In the genomic region with DNA sequence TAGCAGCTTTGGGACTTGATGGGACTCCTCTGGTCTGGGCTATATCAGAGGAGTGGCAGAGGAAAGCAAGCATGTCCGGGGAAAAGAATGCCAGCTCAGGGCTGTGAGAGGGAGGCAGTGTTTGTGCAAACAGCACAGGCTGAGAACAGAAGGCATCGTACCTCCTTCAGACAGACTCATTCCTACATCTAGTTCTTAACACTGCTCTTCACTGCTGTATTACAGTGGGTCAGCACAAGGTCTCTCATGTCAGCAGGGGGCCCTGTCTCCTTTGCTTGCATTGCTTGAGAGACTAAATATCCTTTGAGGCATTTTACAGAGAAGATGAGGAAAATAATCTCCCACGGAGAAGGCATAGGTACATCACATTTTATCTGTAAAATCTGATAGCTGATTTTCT, we compare ENCODE assay signal across 13 mouse cellular contexts.
A peak's percentile ranks its signal among the peaks of the same experiment; 100 is the strongest.
DNase-seq lines count a peak whose midpoint lies in the region; ATAC-seq lines count a peak whose summit lies in the region.
"Had no signal": no experiment of that assay in that cellular context is flagged by ENCODE, and none has a peak within 500 bp of the region (broad histone marks: within the 10 kb centered on the region; RNA-seq: fewer than 3 reads in every experiment).

No protein-coding gene starts in this region.

- no peaks in the 10 kb centered on the region for H3K9me3 ChIP-seq in forebrain, embryonic 15.5 days
- no peaks in the 10 kb centered on the region for H3K9me3 ChIP-seq in forebrain, embryonic 12.5 days
- H3K9me3 ChIP-seq: midbrain, embryonic 12.5 days; stomach, embryonic 15.5 days had no signal

- no peak overlapping the region for H3K9ac ChIP-seq in forebrain, embryonic 15.5 days (replicated peaks)
- H3K9ac ChIP-seq in forebrain, embryonic 12.5 days = no peak overlapping the region
- H3K9ac ChIP-seq: midbrain, embryonic 12.5 days; stomach, embryonic 15.5 days had no signal

- H3K27ac ChIP-seq in forebrain, embryonic 15.5 days (replicated peaks) = no peak overlapping the region
- no peak overlapping the region for H3K27ac ChIP-seq in forebrain, embryonic 12.5 days
- H3K27ac ChIP-seq: midbrain, embryonic 12.5 days; stomach, embryonic 15.5 days had no signal

- H3K27me3 ChIP-seq in forebrain, embryonic 15.5 days = no peaks in the 10 kb centered on the region
- no peaks in the 10 kb centered on the region for H3K27me3 ChIP-seq in forebrain, embryonic 12.5 days
- H3K27me3 ChIP-seq: midbrain, embryonic 12.5 days; stomach, embryonic 15.5 days had no signal

- no peaks in the 10 kb centered on the region for H3K36me3 ChIP-seq in forebrain, embryonic 15.5 days
- no peaks in the 10 kb centered on the region for H3K36me3 ChIP-seq in forebrain, embryonic 12.5 days (replicated peaks)
- H3K36me3 ChIP-seq: midbrain, embryonic 12.5 days; stomach, embryonic 15.5 days had no signal

- ATAC-seq in forebrain, embryonic 15.5 days (replicated peaks) = 0 out of 2 replicates have a peak, but pooled peaks have one; percentile 8
- no peak for ATAC-seq in forebrain, embryonic 12.5 days (ENCODE audit: low FRiP score)

- H3K4me3 ChIP-seq in forebrain, embryonic 15.5 days = no peak overlapping the region
- H3K4me3 ChIP-seq in forebrain, embryonic 12.5 days (replicated peaks) = no peak overlapping the region
- H3K4me3 ChIP-seq: midbrain, embryonic 12.5 days; stomach, embryonic 15.5 days had no signal

- peak; percentile 5 to 16 for DNase-seq in kidney, postnatal 4 days
- no peak for DNase-seq in kidney, postnatal 25 days
- peak; percentile 50 for DNase-seq in 3T3-L1 (ENCODE audit: low read depth, low spot score)
- peak; percentile 5 for DNase-seq in left cerebral cortex, postnatal 4 days
- DNase-seq in thymus, postnatal 36 days = no peak
- DNase-seq in gastrocnemius, adult 8-10 months (ENCODE audit: low spot score in 2 of 2) = no peak
- DNase-seq: B cell, adult 2 months; heart, postnatal 10 days; kidney, adult 9 months had no signal

- 37% methylated on average over 3 of the region's 3 CpGs for WGBS in forebrain, embryonic 15.5 days
- 40% methylated on average over 3 of the region's 3 CpGs for WGBS in forebrain, embryonic 12.5 days

- H3K4me1 ChIP-seq in forebrain, embryonic 15.5 days = no peaks in the 10 kb centered on the region
- H3K4me1 ChIP-seq in forebrain, embryonic 12.5 days = no peaks in the 10 kb centered on the region
- H3K4me1 ChIP-seq: midbrain, embryonic 12.5 days; stomach, embryonic 15.5 days had no signal

- intact Hi-C loops in left cerebral cortex, postnatal 4 days (cut with DNase I) = no loop called here

- no peak overlapping the region for H3K4me2 ChIP-seq in forebrain, embryonic 15.5 days (replicated peaks)
- no peak overlapping the region for H3K4me2 ChIP-seq in forebrain, embryonic 12.5 days
- H3K4me2 ChIP-seq: midbrain, embryonic 12.5 days; stomach, embryonic 15.5 days had no signal

Comparison
In these comparisons a context has a peak if more than half of its experiments do, and no peak if none do; other contexts are left out.
1. DNase-seq: peak in kidney, postnatal 4 days (2 of 2), 3T3-L1 (single experiment) and left cerebral cortex, postnatal 4 days (single experiment); none in kidney, postnatal 25 days (0 of 2), thymus, postnatal 36 days (0 of 2) and gastrocnemius, adult 8-10 months (0 of 2).